Mouse (Mus musculus) limb, embryonic 14.5 days (tissue): ENCODE data around the gene Kif13a. TPM values are rescaled to one million over a fixed set of nuclear protein-coding genes. Genes with fewer than 3 reads are reported as not detected.

Experiments
- ATAC-seq: fragments of 200-750 bp; cut with Nextera tagmentation; 2 replicates; pipeline ENCODE4 v1.8.0; 2017; ENCODE audit warnings: low read depth, moderate number of reproducible peaks, moderate TSS enrichment; ENCODE audit not compliant: low FRiP score
- DNase-seq: peaks from one replicate; pipeline ENCODE4 v3.0.0-alpha.2; 2015; ENCODE audit warnings: low spot score
- H3K27ac ChIP-seq: fragments of 300-500 bp; sonication (generic); replicated peaks from 2 replicates; pipeline ENCODE4 v1.5.1; 2014; ENCODE audit warnings: low read depth, mild to moderate bottlenecking, low read length, moderate library complexity, mixed read lengths
- H3K27me3 ChIP-seq: fragments of 300-500 bp; sonication (generic); 2 replicates; pipeline ENCODE4 v1.6.1; 2014; ENCODE audit warnings: low read length, mixed read lengths; ENCODE audit not compliant: control insufficient read depth, insufficient read depth
- H3K36me3 ChIP-seq: fragments of 300-500 bp; sonication (generic); 2 replicates; pipeline ENCODE4 v1.6.1; 2014; ENCODE audit warnings: mild to moderate bottlenecking, low read length, moderate library complexity, mixed read lengths; ENCODE audit not compliant: control insufficient read depth, insufficient read depth
- H3K4me1 ChIP-seq: fragments of 300-500 bp; sonication (generic); 2 replicates; pipeline ENCODE4 v1.6.1; 2014; ENCODE audit warnings: antibody characterized with exemption, low read length, mixed read lengths; ENCODE audit not compliant: control insufficient read depth, insufficient read depth
- H3K4me2 ChIP-seq: fragments of 300-500 bp; sonication (generic); replicated peaks from 2 replicates; pipeline ENCODE4 v1.6.1; 2014; ENCODE audit warnings: low read depth, mild to moderate bottlenecking, low read length, moderate library complexity; ENCODE audit not compliant: severe bottlenecking
- H3K4me3 ChIP-seq: fragments of 300-500 bp; sonication (generic); replicated peaks from 2 replicates; pipeline ENCODE4 v1.5.1; 2014; ENCODE audit warnings: low read length
- H3K9ac ChIP-seq: fragments of 300-500 bp; sonication (generic); 2 replicates; pipeline ENCODE4 v1.6.1; 2014; ENCODE audit warnings: mild to moderate bottlenecking, low read depth, low read length, moderate library complexity; ENCODE audit not compliant: severe bottlenecking
- H3K9me3 ChIP-seq: fragments of 300-500 bp; sonication (generic); 2 replicates; pipeline ENCODE4 v1.6.1; 2016; ENCODE audit warnings: low read length; ENCODE audit not compliant: control insufficient read depth
- POLR2A ChIP-seq: fragments of 200-500 bp; IDR thresholded peaks from 2 replicates; pipeline ENCODE4 v1.8.0; 2012; ENCODE audit warnings: inconsistent platforms, mild to moderate bottlenecking, moderate library complexity, borderline replicate concordance; ENCODE audit not compliant: insufficient read depth, insufficient read length; ENCODE audit errors: extremely low read depth
- WGBS: fragments of 180-500 bp; shearing (Covaris S2); extraction: QIAGEN DNeasy Blood & Tissue Kit; methylation state at CpG from one replicate; pipeline ENCODE4 v1.1.7; 2014; 5-methylcytosine and 5-hydroxymethylcytosine counted together
- polyA plus RNA-seq, 2 experiments: library from polyadenylated mRNA; depleted of rRNA in 1 of 2; stranded (reverse) in 1 of 2; unstranded in 1 of 2; fragments of >200 nt; fragmentation: Nextera tagmentation in 1 of 2; extraction: Ambion mirVana in 1 of 2; gene quantifications; 2 replicates each; pipeline versions ENCODE4 v1.2.1 to v1.2.3; 2012 to 2014

Gene Kif13a
- polyA plus RNA-seq, 2 experiments, result 27.6 to 28.7 TPM

- no peaks in the 10 kb centered on the region for H3K9me3 ChIP-seq
- no peak overlapping the region for H3K9ac ChIP-seq
- ATAC-seq (no peak), DNase-seq (no peak)
- no peak overlapping the region for H3K27ac ChIP-seq
- H3K4me1 ChIP-seq, result no peaks in the 10 kb centered on the region
- H3K27me3 ChIP-seq, result no peaks in the 10 kb centered on the region
- 81% methylated on average over 13 of the region's 13 CpGs for WGBS
- peaks cover 68% of the 10 kb centered on the region for H3K36me3 ChIP-seq
- H3K4me2 ChIP-seq, result no peak overlapping the region
- no peak overlapping the region for H3K4me3 ChIP-seq
- TF ChIP-seq POLR2A, result no peak
These were observed 135.8 kb downstream of the Kif13a start for GRCm38 (mm10) chr13:46793824-46794223.

- H3K4me3 ChIP-seq, result no peak overlapping the region
- no peak overlapping the region for H3K4me2 ChIP-seq
- H3K9me3 ChIP-seq, result no peaks in the 10 kb centered on the region
- no peak for ATAC-seq
- no peaks in the 10 kb centered on the region; the same call in 1 of the 2 replicates for H3K4me1 ChIP-seq
- WGBS, result 51% methylated on average over 8 of the region's 8 CpGs
- H3K27ac ChIP-seq, result no peak overlapping the region
- H3K36me3 ChIP-seq, result peaks cover 64% of the 10 kb centered on the region
- no peaks in the 10 kb centered on the region for H3K27me3 ChIP-seq
- H3K9ac ChIP-seq, result no peak overlapping the region
- no peak for DNase-seq
- TF ChIP-seq POLR2A, result no peak
These were observed 141.2 kb downstream of the Kif13a start for GRCm38 (mm10) chr13:46788452-46788851.

- WGBS, result 81% methylated on average over 2 of the region's 2 CpGs
- Histone ChIP-seq H3K9ac (no peak overlapping the region), H3K27ac (no peak overlapping the region), H3K36me3 (peaks cover 60% of the 10 kb centered on the region), H3K9me3 (no peaks in the 10 kb centered on the region), H3K4me3 (no peak overlapping the region), H3K27me3 (no peaks in the 10 kb centered on the region), H3K4me2 (no peak overlapping the region), H3K4me1 (no peaks in the 10 kb centered on the region; the same call in 1 of the 2 replicates)
- TF ChIP-seq POLR2A, result no peak
- ATAC-seq (no peak), DNase-seq (no peak)
These were observed 142.8 kb downstream of the Kif13a start for GRCm38 (mm10) chr13:46786836-46787235.

- H3K9me3 ChIP-seq, result no peaks in the 10 kb centered on the region
- TF ChIP-seq POLR2A, result no peak
- WGBS, result 98% methylated on average over 10 of the region's 10 CpGs
- no peak overlapping the region for H3K27ac ChIP-seq
- H3K9ac ChIP-seq, result no peak overlapping the region
- ATAC-seq, result no peak
- no peak overlapping the region for H3K4me2 ChIP-seq
- no peaks in the 10 kb centered on the region; the same call in 1 of the 2 replicates for H3K4me1 ChIP-seq
- H3K27me3 ChIP-seq, result no peaks in the 10 kb centered on the region
- no peak for DNase-seq
- peaks cover 57% of the 10 kb centered on the region for H3K36me3 ChIP-seq
- H3K4me3 ChIP-seq, result no peak overlapping the region
These were observed 143.6 kb downstream of the Kif13a start for GRCm38 (mm10) chr13:46786064-46786561.

GRCm38 (mm10) chr13:46780379-46780778, 149.3 kb downstream of the Kif13a start:
- 81% methylated on average over 11 of the region's 11 CpGs for WGBS

GRCm38 (mm10) chr13:46779831-46780230, 149.8 kb downstream of the Kif13a start:
- H3K4me3 ChIP-seq, result no peak overlapping the region
- H3K27me3 ChIP-seq, result no peaks in the 10 kb centered on the region
- H3K9me3 ChIP-seq, result no peaks in the 10 kb centered on the region
- 41% methylated on average over 10 of the region's 10 CpGs for WGBS
- TF ChIP-seq POLR2A, result no peak
- peaks cover 18% of the 10 kb centered on the region for H3K36me3 ChIP-seq
- no peak overlapping the region for H3K27ac ChIP-seq
- ATAC-seq (no peak), DNase-seq (no peak)
- H3K4me2 ChIP-seq, result no peak overlapping the region
- H3K4me1 ChIP-seq, result 0 out of 2 replicates have a peak, but pooled peaks cover 9% of the 10 kb centered on the region
- no peak overlapping the region for H3K9ac ChIP-seq

More at GRCm38 (mm10) chr13:46780379-46780778, 149.3 kb downstream of the Kif13a start:
- Histone ChIP-seq H3K36me3 (peaks cover 24% of the 10 kb centered on the region), H3K4me3 (no peak overlapping the region), H3K4me1 (0 out of 2 replicates have a peak, but pooled peaks cover 9% of the 10 kb centered on the region), H3K9me3 (no peaks in the 10 kb centered on the region), H3K27ac (no peak overlapping the region), H3K4me2 (no peak overlapping the region), H3K27me3 (no peaks in the 10 kb centered on the region), H3K9ac (no peak overlapping the region)
- no peak for ATAC-seq
- no peak for TF ChIP-seq POLR2A
- no peak for DNase-seq
